Mouse (Mus musculus) frontal cortex, postnatal 25 days (tissue): ENCODE data around the gene Nexn.

Source experiments
- DNase-seq, 2 experiments: peaks; one replicate each; pipeline ENCODE4 v3.0.0; 2022; ENCODE audit warnings: low spot score in 2 of 2

Nexn gene

DNA sequence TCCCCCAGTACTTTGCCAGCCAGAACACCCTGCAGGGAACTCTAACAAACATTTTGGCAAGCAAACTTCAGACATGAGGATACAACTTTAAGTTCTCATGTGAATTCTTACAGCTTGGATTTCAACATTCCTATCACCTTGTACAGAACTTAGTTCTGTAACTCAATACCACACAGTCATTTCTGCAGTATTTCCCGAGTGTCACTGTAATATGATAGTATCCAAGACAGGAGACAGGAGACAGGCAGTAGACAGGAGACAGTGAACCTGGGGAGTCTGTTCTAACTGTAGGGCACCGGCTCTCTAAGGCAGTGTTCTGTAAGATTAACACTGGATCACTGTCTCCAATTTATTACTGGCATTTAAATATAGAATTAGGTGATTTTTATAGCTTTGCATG is 12.3 kb upstream of the Nexn start:
- no peak for DNase-seq

DNA sequence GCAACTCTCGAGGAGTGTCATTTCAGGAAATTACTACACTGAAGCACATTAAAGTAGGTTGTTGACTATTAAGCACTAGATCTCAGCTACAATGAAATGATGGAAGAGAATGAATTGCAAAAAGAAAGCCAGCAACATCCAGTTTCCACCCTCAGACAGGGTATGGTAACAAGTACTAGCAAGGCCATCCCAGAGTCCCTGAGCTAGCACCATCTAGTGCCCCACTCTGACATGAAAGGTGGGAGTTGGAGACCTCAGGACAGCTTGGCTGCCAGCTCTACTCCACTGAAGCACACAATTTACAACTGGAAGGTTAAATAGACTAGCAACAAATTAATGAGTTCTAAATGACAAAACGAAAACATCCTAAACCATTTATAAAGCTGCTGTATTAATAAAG is 11.8 kb upstream of the Nexn start:
- no peak for DNase-seq

- DNase-seq = no peak
Observed at GRCm38 (mm10) chr3:152276935-152277334, 10.8 kb upstream of the Nexn start.

DNA sequence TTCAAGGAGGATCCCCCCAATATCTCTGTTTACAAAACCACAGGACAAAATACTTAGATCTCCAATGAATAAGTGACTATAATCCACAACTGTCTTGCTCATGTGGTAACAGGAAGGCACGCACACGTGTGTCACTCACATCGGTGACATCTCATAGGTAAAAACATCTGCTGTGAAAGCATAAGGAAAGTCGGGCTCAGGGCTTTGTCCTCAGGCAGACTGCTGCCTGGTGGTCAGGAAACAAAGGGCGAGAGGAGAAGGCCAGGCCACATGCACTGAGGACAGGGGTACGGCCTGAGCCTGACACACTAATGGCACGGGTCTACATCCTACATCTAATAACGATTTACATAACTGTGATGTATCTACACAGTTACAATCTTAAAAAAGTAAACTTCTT is 8.9 kb upstream of the Nexn start:
- DNase-seq = no peak

DNA sequence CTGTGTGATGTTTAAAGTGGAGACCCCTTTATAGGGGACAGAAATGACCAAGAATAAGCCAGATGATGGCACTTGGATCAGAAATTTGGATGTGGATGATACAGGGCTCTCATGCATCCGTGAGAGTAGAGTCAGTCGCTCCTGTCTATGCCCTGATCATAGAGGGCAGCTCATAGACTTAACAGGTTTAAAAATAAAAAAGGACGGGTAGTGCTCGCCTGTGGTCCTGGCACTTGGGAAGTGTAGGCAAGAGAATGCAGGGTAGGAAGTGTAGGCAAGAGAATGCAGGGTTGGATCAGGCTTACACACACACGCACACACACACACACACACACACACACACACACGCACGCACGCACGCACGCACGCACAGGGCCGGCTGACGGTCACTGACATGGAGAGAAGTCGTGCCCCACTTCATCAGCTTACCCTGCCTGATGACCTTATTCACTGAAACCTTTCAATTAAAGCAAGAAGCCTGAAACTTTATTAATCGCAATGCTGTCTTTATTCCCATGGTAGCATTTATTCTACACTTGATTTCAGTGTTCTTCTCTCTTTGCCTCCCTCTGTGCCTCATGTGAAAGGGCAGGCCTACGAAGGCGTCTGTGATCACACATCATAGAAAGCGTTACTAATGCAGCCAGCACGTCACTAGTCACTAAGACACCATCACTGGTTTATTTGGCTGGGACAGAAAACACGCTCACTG is 7.0 kb upstream of the Nexn start:
- DNase-seq = no peak

DNA sequence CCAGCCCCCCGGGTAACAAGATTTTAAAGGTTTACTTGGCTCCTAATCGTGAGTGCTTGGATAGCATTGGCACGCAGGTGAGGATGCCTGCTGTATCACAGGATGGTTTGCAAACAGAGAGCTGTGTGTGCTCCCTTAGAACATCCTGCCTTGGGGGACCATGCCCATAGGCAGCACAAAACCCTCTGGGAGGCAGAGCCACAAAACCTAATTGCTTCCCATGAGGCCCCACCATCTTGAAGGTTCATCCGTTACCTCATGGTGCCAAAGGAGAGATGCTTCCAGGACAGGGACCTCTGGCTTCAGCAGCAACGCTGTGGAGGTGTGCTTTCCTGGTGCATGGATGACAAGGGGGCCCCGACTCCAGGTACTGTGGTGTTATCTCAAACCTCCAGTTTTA is 5.7 kb upstream of the Nexn start:
- DNase-seq = no peak

GRCm38 (mm10) chr3:152271071-152271710 is 5.0 kb upstream of the Nexn start:
- no peak for DNase-seq

DNA sequence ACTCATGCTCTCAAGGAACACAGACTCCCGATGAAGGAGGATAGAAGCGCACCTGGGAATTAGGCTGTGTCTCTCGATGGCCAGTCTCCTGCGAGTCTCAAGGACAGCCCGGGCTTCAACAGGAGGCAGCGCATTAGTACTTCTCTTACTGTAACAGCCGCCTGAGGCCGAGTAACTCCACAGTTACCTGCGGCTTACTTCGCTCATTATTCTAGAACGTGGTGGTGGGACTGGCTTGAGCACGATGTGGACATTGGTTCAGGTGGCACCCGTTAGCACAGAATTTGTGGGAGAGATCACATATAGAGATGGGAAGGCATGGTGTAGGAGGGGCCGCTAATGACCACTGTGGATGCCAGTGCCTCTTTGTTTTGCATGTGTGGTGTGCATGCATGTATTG is 1.9 kb upstream of the Nexn start:
- DNase-seq = no peak

DNA sequence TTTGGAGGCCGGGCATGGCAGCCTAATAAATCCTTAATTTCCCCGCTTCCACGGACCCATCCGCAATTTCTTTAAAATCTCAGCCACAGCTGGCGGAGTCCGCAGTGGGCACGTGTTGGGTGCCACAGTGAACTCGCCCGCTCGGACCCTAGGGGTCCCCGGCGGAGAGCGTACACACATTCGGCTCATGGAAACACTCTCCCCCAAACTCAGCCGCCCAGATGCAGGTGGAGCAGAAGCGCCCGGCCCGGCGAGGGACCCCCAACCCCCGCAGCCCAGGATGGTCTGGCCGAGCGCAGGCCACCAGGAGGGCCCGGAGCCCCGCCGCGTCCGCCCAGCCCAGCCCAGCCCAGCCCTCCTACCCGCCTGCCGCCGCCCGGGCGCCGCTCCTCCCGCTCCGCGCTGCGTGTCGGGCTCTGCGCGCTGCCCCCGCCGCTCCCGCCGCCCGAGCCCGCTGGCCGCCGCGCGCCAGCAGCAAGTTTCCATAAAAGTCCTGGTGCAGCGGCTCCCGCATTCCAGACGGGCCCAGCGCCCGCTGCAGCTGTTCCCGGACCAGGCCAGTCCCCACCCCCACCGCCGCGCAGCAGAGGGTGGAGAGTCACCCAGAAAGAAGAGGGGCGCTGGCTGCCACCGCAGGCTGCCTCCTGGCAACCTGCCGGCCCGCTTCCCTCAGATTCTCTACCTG is 657 bp downstream of the Nexn start:
- DNase-seq = no peak

DNA sequence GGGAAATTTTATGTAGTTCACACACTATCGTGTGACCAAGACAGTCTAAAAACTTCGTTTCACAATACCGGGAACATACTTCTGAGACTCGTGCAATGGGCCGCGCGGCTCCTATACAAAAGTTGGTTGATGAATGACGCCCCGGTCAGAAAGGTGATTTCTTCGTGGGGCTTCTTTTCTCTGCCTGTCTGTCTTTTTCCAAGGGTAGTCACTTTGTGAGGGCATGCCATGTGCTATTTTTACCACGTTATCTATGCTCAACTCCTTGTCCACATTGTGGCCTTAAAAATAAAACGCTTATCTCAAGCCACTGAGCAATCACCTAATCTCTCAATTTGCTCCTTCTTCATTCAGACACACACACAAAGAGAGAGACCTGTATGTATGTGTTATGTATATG is 1.3 kb downstream of the Nexn start:
- no peak for DNase-seq

- DNase-seq = no peak
Observed at GRCm38 (mm10) chr3:152264374-152264773, 1.8 kb downstream of the Nexn start.

- no peak for DNase-seq
Observed at GRCm38 (mm10) chr3:152261948-152262347, 4.2 kb downstream of the Nexn start.

GRCm38 (mm10) chr3:152261436-152261835 is 4.7 kb downstream of the Nexn start:
- no peak for DNase-seq

DNA sequence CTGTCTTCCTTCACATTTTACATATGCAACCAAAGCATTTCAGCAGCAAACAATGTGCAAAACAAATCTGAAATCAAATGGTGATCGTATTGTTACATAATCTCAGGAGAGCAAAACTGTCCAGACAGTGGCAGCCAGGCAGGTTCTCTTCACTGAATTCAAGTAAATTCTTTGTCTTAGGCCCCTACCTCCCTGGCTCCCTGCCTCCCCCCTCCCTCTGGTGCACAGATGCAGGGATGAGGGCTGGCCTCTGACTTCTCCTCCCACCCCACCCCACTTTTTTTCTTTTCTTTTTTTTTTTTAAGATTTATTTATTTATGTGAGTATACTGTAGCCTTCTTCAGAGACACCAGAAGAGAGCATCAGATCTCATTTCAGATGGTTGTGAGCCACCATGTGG is 5.8 kb downstream of the Nexn start:
- DNase-seq = no peak

DNA sequence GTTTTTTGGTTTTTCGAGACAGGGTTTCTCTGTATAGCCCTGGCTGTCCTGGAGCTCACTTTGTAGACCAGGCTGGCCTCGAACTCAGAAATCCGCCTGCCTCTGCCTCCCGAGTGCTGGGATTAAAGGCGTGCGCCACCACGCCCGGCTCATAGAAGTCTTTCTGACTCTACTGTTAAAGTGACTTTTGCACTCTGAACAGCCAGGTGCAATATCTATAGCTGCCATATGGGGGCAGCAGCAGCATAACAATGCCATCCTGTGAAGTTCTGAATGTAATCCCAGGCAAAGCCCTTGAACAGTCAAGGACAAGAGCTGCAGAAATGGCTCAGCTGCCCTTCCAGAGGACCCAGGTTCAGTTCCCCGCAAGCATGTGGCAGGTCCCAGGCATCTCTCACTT is 6.7 kb downstream of the Nexn start:
- peak; percentile 65 to 72 for DNase-seq

- DNase-seq = no peak
Observed at GRCm38 (mm10) chr3:152257528-152257927, 8.6 kb downstream of the Nexn start.

- no peak for DNase-seq
Observed at GRCm38 (mm10) chr3:152250487-152250886, 15.7 kb downstream of the Nexn start.

GRCm38 (mm10) chr3:152247708-152248107 is 18.4 kb downstream of the Nexn start:
- no peak for DNase-seq

DNA sequence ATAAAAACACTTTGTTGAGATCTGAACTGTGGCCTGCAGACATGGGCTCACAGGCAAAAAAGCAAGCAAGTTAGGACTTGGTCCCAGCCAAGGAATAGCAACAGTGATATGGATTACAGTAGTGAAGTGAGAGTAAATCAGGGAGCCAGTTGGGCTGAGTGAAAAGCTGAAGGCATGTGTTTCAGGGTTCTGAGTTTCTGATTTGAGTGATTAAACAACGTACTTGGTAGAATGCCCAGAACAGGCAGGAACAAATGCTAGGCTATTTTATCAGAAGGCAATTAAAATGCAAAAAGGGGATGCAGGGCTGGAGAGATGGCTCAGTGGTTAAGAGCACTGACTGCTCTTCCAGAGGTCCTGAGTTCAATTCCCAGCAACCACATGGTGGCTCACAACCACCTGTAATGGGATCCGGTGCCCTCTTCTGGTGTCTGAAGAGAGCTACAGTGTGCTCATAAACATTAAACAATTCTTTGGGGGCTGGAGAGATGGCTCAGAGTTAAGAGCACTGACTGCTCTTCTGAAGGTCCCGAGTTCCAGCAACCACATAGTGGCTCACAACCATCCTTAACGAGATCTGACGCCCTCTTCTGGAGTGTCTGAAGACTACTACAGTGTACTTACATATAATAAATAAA is 20.8 kb downstream of the Nexn start:
- no peak for DNase-seq

DNA sequence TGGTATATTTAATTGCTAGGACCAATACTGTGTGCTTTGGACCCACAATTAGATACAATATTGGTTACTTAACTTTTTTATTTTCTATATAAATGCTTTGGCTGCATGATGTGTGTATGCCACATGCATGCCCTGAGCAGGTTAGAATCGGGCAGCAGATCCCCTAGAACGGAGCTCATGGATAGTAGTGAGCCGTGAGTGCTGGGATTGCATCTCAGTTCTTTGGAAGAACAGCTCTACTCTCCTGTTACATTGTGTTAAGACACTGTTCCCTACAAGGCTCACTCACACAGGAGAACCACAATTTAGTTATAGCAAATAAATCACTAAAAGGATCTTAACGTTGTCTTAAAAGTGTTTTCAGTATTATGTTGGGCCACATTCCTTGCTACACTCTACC is 22.8 kb downstream of the Nexn start:
- no peak for DNase-seq

DNA sequence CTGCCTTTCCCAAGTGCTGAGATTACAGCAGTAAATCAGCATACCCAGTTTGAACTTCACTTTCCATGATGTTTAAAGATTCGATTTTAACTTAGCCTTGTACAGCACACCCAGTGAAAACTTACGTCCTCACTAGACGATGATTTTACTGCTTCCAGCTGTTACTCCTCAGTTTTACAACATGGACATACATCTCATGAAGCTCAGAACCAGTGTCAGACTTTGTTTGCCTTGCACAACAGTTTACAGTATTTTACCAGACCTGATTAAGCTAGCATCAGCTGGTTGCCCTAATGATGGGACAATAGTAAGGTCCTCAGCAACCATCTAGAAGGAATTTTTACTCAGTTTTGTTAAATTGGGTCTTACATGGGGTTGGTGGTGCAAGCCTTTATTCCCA is 25.1 kb downstream of the Nexn start:
- DNase-seq = no peak

DNA sequence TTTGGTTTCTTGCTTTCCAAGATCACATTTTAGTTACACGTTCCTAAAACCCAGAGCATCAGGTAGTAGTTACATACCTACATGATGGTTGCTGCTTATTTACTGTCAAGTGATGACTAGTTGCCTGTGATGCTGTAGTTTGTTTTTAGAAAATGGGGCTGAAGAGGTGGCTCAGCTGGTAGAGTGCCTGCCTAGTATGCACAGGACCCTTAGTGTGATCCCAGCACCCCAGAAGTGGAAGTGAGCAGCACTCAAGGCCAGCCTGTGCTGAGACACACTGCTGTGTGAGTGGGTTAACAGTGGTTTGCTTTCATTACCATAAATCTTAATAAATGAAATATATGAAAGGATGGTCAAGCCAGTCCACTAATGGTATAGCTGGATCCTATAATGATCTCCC is 26.6 kb downstream of the Nexn start:
- DNase-seq = no peak

GRCm38 (mm10) chr3:152238836-152239235 is 27.3 kb downstream of the Nexn start:
- no peak for DNase-seq
